Mouse (Mus musculus): ENCODE data around the gene Ccdc78.
"Not testable (repeated sequence)": the region's sequence is repeated elsewhere in the genome, so short reads cannot be mapped to it uniquely, and the experiment has no call there.

Ccdc78 gene

DNA sequence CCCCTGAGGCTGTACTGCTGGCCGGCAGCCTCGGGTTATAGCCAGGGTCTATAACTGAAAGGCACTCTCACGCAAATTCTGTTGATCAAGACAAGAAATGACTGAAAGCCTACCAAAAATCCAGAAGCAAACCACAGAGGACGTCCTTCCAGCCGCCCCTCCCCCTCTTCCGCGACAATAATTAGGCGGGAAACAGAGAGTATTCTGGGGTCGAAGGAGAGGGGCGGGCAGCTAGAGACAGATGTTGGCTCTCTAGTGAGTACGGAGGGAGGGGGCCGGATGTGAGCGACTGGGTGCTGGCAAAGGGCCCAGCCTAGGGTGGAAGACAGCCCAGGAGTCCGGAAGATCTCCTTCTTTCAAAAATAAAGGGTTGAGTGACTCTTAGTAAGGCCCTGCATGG is 6.2 kb downstream of the Ccdc78 start, which contains the start of gene Fam173a:
Gene Fam173a (minus strand): TSS at position 287 of the 400 bp plus-strand sequence.
- peaks cover 3% of the 10 kb centered on the region; the same call in 1 of the 2 replicates for H3K36me3 ChIP-seq (ENCODE audit: control insufficient read depth, insufficient read depth, low read length, poor library complexity, severe bottlenecking)
- H3K27me3 ChIP-seq (ENCODE audit: control insufficient read depth, insufficient read depth, low read length, poor library complexity, severe bottlenecking) = no peaks in the 10 kb centered on the region
- DNase-seq (ENCODE audit: low read depth, low spot score) = peak; percentile 68

GRCm38 (mm10) chr17:25794197-25794596 is 7.8 kb downstream of the Ccdc78 start:
- no peaks in the 10 kb centered on the region for H3K27me3 ChIP-seq (ENCODE audit: control insufficient read depth, insufficient read depth, low read length, poor library complexity, severe bottlenecking)

GRCm38 (mm10) chr17:25794998-25795397 is 8.6 kb downstream of the Ccdc78 start:
- Histone ChIP-seq H3K36me3 (ENCODE audit: control insufficient read depth, insufficient read depth, low read length, poor library complexity, severe bottlenecking) (no peaks in the 10 kb centered on the region), H3K27me3 (ENCODE audit: control insufficient read depth, insufficient read depth, low read length, poor library complexity, severe bottlenecking) (no peaks in the 10 kb centered on the region)
- no peak for DNase-seq (ENCODE audit: low read depth, low spot score)

More at GRCm38 (mm10) chr17:25794197-25794596, 7.8 kb downstream of the Ccdc78 start:
- peaks cover 3% of the 10 kb centered on the region; the same call in 1 of the 2 replicates for H3K36me3 ChIP-seq (ENCODE audit: control insufficient read depth, insufficient read depth, low read length, poor library complexity, severe bottlenecking)
- DNase-seq (ENCODE audit: low read depth, low spot score) = no peak

DNA sequence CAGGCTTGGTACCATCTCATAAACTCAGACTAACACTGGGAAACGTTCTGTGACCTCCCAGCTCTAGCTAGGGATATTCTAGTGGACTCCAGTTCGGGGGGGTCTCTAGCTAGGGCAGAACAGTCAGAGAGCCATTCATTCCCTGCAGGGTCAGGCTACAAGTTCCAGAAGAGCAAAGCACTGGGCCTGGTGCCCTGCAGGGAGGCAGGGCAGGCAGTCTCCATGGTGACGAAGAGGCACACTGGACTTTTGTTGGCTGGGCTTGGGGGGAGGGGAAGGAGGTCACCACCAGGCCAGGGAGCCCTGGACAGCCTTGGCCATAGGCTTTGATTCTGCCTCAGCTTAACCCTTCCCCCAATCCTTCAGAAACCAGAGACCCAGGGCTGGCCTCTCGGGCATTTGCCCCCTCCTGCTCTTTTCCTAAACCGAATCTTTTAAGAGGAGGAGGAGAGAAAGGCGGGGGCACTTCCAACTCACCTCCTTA is 9.3 kb downstream of the Ccdc78 start, which contains the start of gene AC134908.4:
Gene AC134908.4 (minus strand): TSS at position 51 of the 484 bp plus-strand sequence.
- DNase-seq (ENCODE audit: low read depth, low spot score) = no peak
- Histone ChIP-seq H3K36me3 (ENCODE audit: control insufficient read depth, insufficient read depth, low read length, poor library complexity, severe bottlenecking) (no peaks in the 10 kb centered on the region), H3K27me3 (ENCODE audit: control insufficient read depth, insufficient read depth, low read length, poor library complexity, severe bottlenecking) (no peaks in the 10 kb centered on the region)

- DNase-seq (ENCODE audit: low read depth, low spot score) = no peak
- H3K27me3 ChIP-seq (ENCODE audit: control insufficient read depth, insufficient read depth, low read length, poor library complexity, severe bottlenecking) = no peaks in the 10 kb centered on the region
- no peaks in the 10 kb centered on the region for H3K36me3 ChIP-seq (ENCODE audit: control insufficient read depth, insufficient read depth, low read length, poor library complexity, severe bottlenecking)
These were observed 9.9 kb downstream of the Ccdc78 start for GRCm38 (mm10) chr17:25796211-25796771.

DNA sequence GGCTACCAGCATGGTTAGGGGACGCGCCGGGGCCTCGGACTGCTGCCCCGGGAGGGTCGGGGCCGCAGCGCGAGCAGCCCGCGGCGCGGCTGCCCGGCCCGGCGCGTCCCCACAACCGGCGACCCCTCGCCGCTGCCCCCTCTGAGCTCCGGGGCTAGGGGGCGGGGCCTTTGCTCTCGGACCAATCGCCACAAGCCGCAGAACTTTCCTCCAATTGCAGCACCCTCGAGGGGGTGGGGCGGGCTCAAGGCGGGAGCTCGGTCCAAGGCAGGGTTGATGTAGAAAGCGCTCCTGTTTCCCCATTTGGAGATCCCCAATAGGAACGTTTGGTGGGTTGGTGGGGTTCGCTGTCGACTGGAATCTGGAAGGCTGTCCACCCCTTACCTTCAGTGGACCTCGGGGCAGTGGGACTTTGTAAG is 10.6 kb downstream of the Ccdc78 start, which contains the start of gene Metrn:
Gene Metrn (minus strand): TSS at position 186 of the 419 bp plus-strand sequence.
- Histone ChIP-seq H3K36me3 (ENCODE audit: control insufficient read depth, insufficient read depth, low read length, poor library complexity, severe bottlenecking) (no peaks in the 10 kb centered on the region), H3K27me3 (ENCODE audit: control insufficient read depth, insufficient read depth, low read length, poor library complexity, severe bottlenecking) (no peaks in the 10 kb centered on the region)
- DNase-seq (ENCODE audit: low read depth, low spot score) = peak; percentile 81

GRCm38 (mm10) chr17:25801029-25801428 is 14.6 kb downstream of the Ccdc78 start:
- H3K27me3 ChIP-seq (ENCODE audit: control insufficient read depth, insufficient read depth, low read length, poor library complexity, severe bottlenecking) = no peaks in the 10 kb centered on the region
- peak; percentile 89 for DNase-seq (ENCODE audit: low read depth, low spot score)
- H3K36me3 ChIP-seq (ENCODE audit: control insufficient read depth, insufficient read depth, low read length, poor library complexity, severe bottlenecking) = no peaks in the 10 kb centered on the region

GRCm38 (mm10) chr17:25802825-25803517 is 16.6 kb downstream of the Ccdc78 start:
- no peak for DNase-seq (ENCODE audit: low read depth, low spot score)
- Histone ChIP-seq H3K36me3 (ENCODE audit: control insufficient read depth, insufficient read depth, low read length, poor library complexity, severe bottlenecking) (no peaks in the 10 kb centered on the region), H3K27me3 (ENCODE audit: control insufficient read depth, insufficient read depth, low read length, poor library complexity, severe bottlenecking) (no peaks in the 10 kb centered on the region)

- DNase-seq (ENCODE audit: low read depth, low spot score) = no peak
- H3K27me3 ChIP-seq (ENCODE audit: control insufficient read depth, insufficient read depth, low read length, poor library complexity, severe bottlenecking) = no peaks in the 10 kb centered on the region; the same call in 1 of the 2 replicates
- no peaks in the 10 kb centered on the region for H3K36me3 ChIP-seq (ENCODE audit: control insufficient read depth, insufficient read depth, low read length, poor library complexity, severe bottlenecking)
These were observed 20.1 kb downstream of the Ccdc78 start for GRCm38 (mm10) chr17:25806507-25806906.

DNA sequence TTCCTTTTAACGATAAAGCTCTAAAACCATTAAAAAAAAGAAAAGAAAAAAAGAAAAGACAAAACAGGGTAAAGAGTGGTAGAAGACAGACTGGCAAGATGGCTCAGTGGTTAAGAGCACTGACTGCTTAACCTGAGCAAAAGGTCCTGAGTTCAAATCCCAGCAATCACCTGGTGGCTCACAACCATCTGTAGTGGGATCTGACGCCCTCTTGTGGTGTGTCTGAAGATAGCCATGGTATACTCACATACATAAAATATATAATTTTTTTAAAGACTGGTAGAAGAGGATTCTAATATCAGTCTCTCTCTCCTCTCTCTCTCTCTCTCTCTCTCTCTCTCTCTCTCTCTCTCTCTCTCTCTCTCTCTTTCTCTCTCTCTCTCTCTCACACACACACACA is 21.1 kb downstream of the Ccdc78 start:
- not testable (repeated sequence) for DNase-seq (ENCODE audit: low read depth, low spot score); H3K27me3 ChIP-seq (ENCODE audit: control insufficient read depth, insufficient read depth, low read length, poor library complexity, severe bottlenecking); H3K36me3 ChIP-seq (ENCODE audit: control insufficient read depth, insufficient read depth, low read length, poor library complexity, severe bottlenecking)

DNA sequence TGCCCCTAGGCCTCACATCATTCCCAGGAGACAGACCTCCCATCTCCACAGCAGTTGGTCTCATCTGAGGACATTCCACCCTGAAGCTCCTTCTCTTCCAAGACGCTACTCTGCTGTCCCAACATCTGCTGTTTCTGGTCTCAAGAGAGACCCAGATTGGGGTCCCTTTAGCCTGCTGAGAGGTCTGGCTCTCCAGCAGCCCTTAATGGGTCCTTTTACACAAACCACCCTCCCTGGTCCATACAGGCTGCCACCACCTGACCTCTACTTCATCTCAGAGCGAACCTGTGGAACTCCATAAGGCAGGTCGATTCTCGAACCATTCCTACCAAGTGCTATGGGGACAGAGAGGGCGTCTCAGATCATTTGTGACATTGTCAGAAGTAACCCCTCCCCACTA is 21.6 kb downstream of the Ccdc78 start:
- no peak for DNase-seq (ENCODE audit: low read depth, low spot score)
- H3K27me3 ChIP-seq (ENCODE audit: control insufficient read depth, insufficient read depth, low read length, poor library complexity, severe bottlenecking) = no peaks in the 10 kb centered on the region; the same call in 1 of the 2 replicates
- no peaks in the 10 kb centered on the region for H3K36me3 ChIP-seq (ENCODE audit: control insufficient read depth, insufficient read depth, low read length, poor library complexity, severe bottlenecking)

GRCm38 (mm10) chr17:25808789-25809605 is 22.6 kb downstream of the Ccdc78 start, which contains the start of gene Fbxl16:
TSS of gene Fbxl16 (plus strand) at chr17:25809085.
- H3K36me3 ChIP-seq (ENCODE audit: control insufficient read depth, insufficient read depth, low read length, poor library complexity, severe bottlenecking) = no peaks in the 10 kb centered on the region
- no peaks in the 10 kb centered on the region; the same call in 1 of the 2 replicates for H3K27me3 ChIP-seq (ENCODE audit: control insufficient read depth, insufficient read depth, low read length, poor library complexity, severe bottlenecking)
- DNase-seq (ENCODE audit: low read depth, low spot score) = peak; percentile 28

DNA sequence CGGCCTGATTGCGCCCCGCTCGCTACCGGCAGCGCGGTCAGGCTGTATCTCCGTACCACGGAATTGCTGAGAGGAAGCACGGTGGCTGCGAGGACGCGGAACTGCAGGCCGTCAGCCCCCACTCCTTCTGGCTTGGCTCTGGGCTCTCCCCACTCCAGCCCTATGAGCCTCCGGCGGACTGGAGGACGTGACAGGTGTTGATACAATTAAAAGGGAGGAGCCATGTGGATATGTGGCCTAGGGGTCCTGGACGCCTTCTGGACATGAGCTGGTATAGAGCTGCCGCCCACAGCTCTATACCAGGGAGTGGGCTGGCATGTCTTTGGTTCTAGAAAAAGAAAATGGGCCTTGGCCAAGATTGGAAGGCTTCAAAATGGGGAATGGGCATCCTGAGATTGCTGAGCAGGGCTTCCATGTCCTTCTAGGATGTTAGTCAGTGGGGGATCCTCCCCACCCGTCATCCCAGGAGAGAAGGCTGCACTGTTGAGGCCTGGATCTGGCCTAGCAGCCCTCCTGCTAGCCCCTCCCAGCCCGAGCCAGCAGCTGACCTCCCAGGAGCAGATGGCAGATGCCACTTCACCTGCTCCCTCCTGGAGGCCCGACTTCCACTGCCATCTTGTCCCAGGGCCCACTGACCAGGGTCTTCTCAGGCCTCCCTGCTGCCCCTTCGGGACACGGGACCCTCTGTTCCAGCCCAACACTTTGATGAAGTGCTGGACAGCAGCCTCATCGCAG is 23.4 kb downstream of the Ccdc78 start:
- no peak for DNase-seq (ENCODE audit: low read depth, low spot score)
- Histone ChIP-seq H3K36me3 (ENCODE audit: control insufficient read depth, insufficient read depth, low read length, poor library complexity, severe bottlenecking) (no peaks in the 10 kb centered on the region), H3K27me3 (ENCODE audit: control insufficient read depth, insufficient read depth, low read length, poor library complexity, severe bottlenecking) (no peaks in the 10 kb centered on the region; the same call in 1 of the 2 replicates)

GRCm38 (mm10) chr17:25810890-25811289 is 24.5 kb downstream of the Ccdc78 start:
- Histone ChIP-seq H3K27me3 (ENCODE audit: control insufficient read depth, insufficient read depth, low read length, poor library complexity, severe bottlenecking) (no peaks in the 10 kb centered on the region; the same call in 1 of the 2 replicates), H3K36me3 (ENCODE audit: control insufficient read depth, insufficient read depth, low read length, poor library complexity, severe bottlenecking) (no peaks in the 10 kb centered on the region)
- no peak for DNase-seq (ENCODE audit: low read depth, low spot score)

All from splenic B cell, adult 2 months (primary cell).